Mouse (Mus musculus): Measurements from ENCODE around the gene Ep400. TPM values are rescaled to one million over a fixed set of nuclear protein-coding genes. Genes with fewer than 3 reads are reported as not detected.
"Not testable (repeated sequence)": the region's sequence is repeated elsewhere in the genome, so short reads cannot be mapped to it uniquely, and the experiment has no call there.

The Ep400 gene
- polyA plus RNA-seq, 1 experiment = 85.2 TPM

- TF ChIP-seq CTCF (IDR thresholded peaks at IDR 0.05; ENCODE audit: extremely low read depth, insufficient read depth, insufficient read length, insufficient replicate concordance) (no peak), POLR2A (IDR thresholded peaks at IDR 0.05; ENCODE audit: low read depth, low read length) (no peak)
- H3K27me3 ChIP-seq (ENCODE audit: control insufficient read depth, insufficient read depth, low read length) = no peaks in the 10 kb centered on the region
- peaks cover 15% of the 10 kb centered on the region for H3K36me3 ChIP-seq (ENCODE audit: control insufficient read depth, insufficient read depth, low read length)
- peaks cover 10% of the 10 kb centered on the region; the same call in 1 of the 2 replicates for H3K4me1 ChIP-seq (ENCODE audit: control insufficient read depth, insufficient read depth, insufficient read length)
- 22% methylated on average over 15 of the region's 15 CpGs for WGBS
- no peak for DNase-seq (ENCODE audit: low read depth in 1 of 2, low spot score in 2 of 2)
- no peak overlapping the region for H3K27ac ChIP-seq (ENCODE audit: insufficient read depth, low read length)
- H3K4me3 ChIP-seq (ENCODE audit: extremely low read depth, insufficient read depth, insufficient read length) = peak overlapping the region; percentile 84
Measured at GRCm38 (mm10) chr5:110779276-110779997, 8.9 kb upstream of the Ep400 start.

GRCm38 (mm10) chr5:110778263-110778662, 7.7 kb upstream of the Ep400 start:
- Histone ChIP-seq H3K27me3 (ENCODE audit: control insufficient read depth, insufficient read depth, low read length) (no peaks in the 10 kb centered on the region), H3K4me1 (ENCODE audit: control insufficient read depth, insufficient read depth, insufficient read length) (peaks cover 10% of the 10 kb centered on the region; the same call in 1 of the 2 replicates), H3K27ac (ENCODE audit: insufficient read depth, low read length) (no peak overlapping the region), H3K36me3 (ENCODE audit: control insufficient read depth, insufficient read depth, low read length) (peaks cover 22% of the 10 kb centered on the region), H3K4me3 (ENCODE audit: extremely low read depth, insufficient read depth, insufficient read length) (no peak overlapping the region)
- 94% methylated on average over 12 of the region's 12 CpGs for whole genome bisulfite sequencing
- no peak for TF ChIP-seq POLR2A (IDR thresholded peaks at IDR 0.05; ENCODE audit: low read depth, low read length)
- TF ChIP-seq CTCF (IDR thresholded peaks at IDR 0.05; ENCODE audit: extremely low read depth, insufficient read depth, insufficient read length, insufficient replicate concordance) = no peak
- DNase-seq (ENCODE audit: low read depth in 1 of 2, low spot score in 2 of 2) = no peak

- WGBS = 83% methylated on average over 2 of the region's 2 CpGs
- Histone ChIP-seq H3K4me3 (ENCODE audit: extremely low read depth, insufficient read depth, insufficient read length) (no peak overlapping the region), H3K4me1 (ENCODE audit: control insufficient read depth, insufficient read depth, insufficient read length) (peaks cover 8% of the 10 kb centered on the region; the same call in 1 of the 2 replicates), H3K27me3 (ENCODE audit: control insufficient read depth, insufficient read depth, low read length) (no peaks in the 10 kb centered on the region), H3K27ac (ENCODE audit: insufficient read depth, low read length) (no peak overlapping the region), H3K36me3 (ENCODE audit: control insufficient read depth, insufficient read depth, low read length) (peaks cover 22% of the 10 kb centered on the region)
- no peak for TF ChIP-seq POLR2A (IDR thresholded peaks at IDR 0.05; ENCODE audit: low read depth, low read length)
- no peak for TF ChIP-seq CTCF (IDR thresholded peaks at IDR 0.05; ENCODE audit: extremely low read depth, insufficient read depth, insufficient read length, insufficient replicate concordance)
- no peak for DNase-seq (ENCODE audit: low read depth in 1 of 2, low spot score in 2 of 2)
Measured at GRCm38 (mm10) chr5:110776141-110776540, 5.6 kb upstream of the Ep400 start.

- Histone ChIP-seq H3K4me1 (ENCODE audit: control insufficient read depth, insufficient read depth, insufficient read length) (peaks cover 1% of the 10 kb centered on the region; the same call in 1 of the 2 replicates), H3K27me3 (ENCODE audit: control insufficient read depth, insufficient read depth, low read length) (no peaks in the 10 kb centered on the region), H3K4me3 (ENCODE audit: extremely low read depth, insufficient read depth, insufficient read length) (no peak overlapping the region), H3K36me3 (ENCODE audit: control insufficient read depth, insufficient read depth, low read length) (peaks cover 22% of the 10 kb centered on the region), H3K27ac (ENCODE audit: insufficient read depth, low read length) (no peak overlapping the region)
- no peak for DNase-seq (ENCODE audit: low read depth in 1 of 2, low spot score in 2 of 2)
- WGBS = 94% methylated on average over 11 of the region's 11 CpGs
- TF ChIP-seq CTCF (IDR thresholded peaks at IDR 0.05; ENCODE audit: extremely low read depth, insufficient read depth, insufficient read length, insufficient replicate concordance) (no peak), POLR2A (IDR thresholded peaks at IDR 0.05; ENCODE audit: low read depth, low read length) (no peak)
Measured at GRCm38 (mm10) chr5:110774511-110774910, 4.0 kb upstream of the Ep400 start.

- H3K27ac ChIP-seq (ENCODE audit: insufficient read depth, low read length) = not testable (repeated sequence)
Measured at GRCm38 (mm10) chr5:110772945-110773344, 2.4 kb upstream of the Ep400 start.

GRCm38 (mm10) chr5:110770031-110770445, 479 bp downstream of the Ep400 start:
- TF ChIP-seq POLR2A (IDR thresholded peaks at IDR 0.05; ENCODE audit: low read depth, low read length) = no peak
- no peak for TF ChIP-seq CTCF (IDR thresholded peaks at IDR 0.05; ENCODE audit: extremely low read depth, insufficient read depth, insufficient read length, insufficient replicate concordance)
- H3K27ac ChIP-seq (ENCODE audit: insufficient read depth, low read length) = peak overlapping the region; percentile 92
- no peaks in the 10 kb centered on the region for H3K27me3 ChIP-seq (ENCODE audit: control insufficient read depth, insufficient read depth, low read length)
- under 1% methylated on average over 58 of the region's 58 CpGs for WGBS
- H3K4me1 ChIP-seq (ENCODE audit: control insufficient read depth, insufficient read depth, insufficient read length) = peaks cover 6% of the 10 kb centered on the region; the same call in 1 of the 2 replicates
- peak overlapping the region; percentile 98 for H3K4me3 ChIP-seq (ENCODE audit: extremely low read depth, insufficient read depth, insufficient read length)
- peak; percentile 18 to 33 for DNase-seq (ENCODE audit: low read depth in 1 of 2, low spot score in 2 of 2)
- peaks cover 12% of the 10 kb centered on the region for H3K36me3 ChIP-seq (ENCODE audit: control insufficient read depth, insufficient read depth, low read length)

More at GRCm38 (mm10) chr5:110772945-110773344, 2.4 kb upstream of the Ep400 start:
- peaks cover 20% of the 10 kb centered on the region for H3K36me3 ChIP-seq (ENCODE audit: control insufficient read depth, insufficient read depth, low read length)
- not testable (repeated sequence) for H3K27me3 ChIP-seq (ENCODE audit: control insufficient read depth, insufficient read depth, low read length); DNase-seq (ENCODE audit: low read depth in 1 of 2, low spot score in 2 of 2); H3K4me3 ChIP-seq (ENCODE audit: extremely low read depth, insufficient read depth, insufficient read length); H3K4me1 ChIP-seq (ENCODE audit: control insufficient read depth, insufficient read depth, insufficient read length)
- WGBS = 89% methylated on average over 10 of the region's 10 CpGs

GRCm38 (mm10) chr5:110769272-110769671, 1.2 kb downstream of the Ep400 start:
- no peak for DNase-seq (ENCODE audit: low read depth in 1 of 2, low spot score in 2 of 2)
- peaks cover 6% of the 10 kb centered on the region; the same call in 1 of the 2 replicates for H3K4me1 ChIP-seq (ENCODE audit: control insufficient read depth, insufficient read depth, insufficient read length)
- peak overlapping the region; percentile 98; the same call in 1 of the 2 replicates for H3K4me3 ChIP-seq (ENCODE audit: extremely low read depth, insufficient read depth, insufficient read length)
- TF ChIP-seq CTCF (IDR thresholded peaks at IDR 0.05; ENCODE audit: extremely low read depth, insufficient read depth, insufficient read length, insufficient replicate concordance) (no peak), POLR2A (IDR thresholded peaks at IDR 0.05; ENCODE audit: low read depth, low read length) (no peak)
- H3K36me3 ChIP-seq (ENCODE audit: control insufficient read depth, insufficient read depth, low read length) = peaks cover 7% of the 10 kb centered on the region
- no peaks in the 10 kb centered on the region for H3K27me3 ChIP-seq (ENCODE audit: control insufficient read depth, insufficient read depth, low read length)
- 44% methylated on average over 4 of the region's 4 CpGs for WGBS
- no peak overlapping the region for H3K27ac ChIP-seq (ENCODE audit: insufficient read depth, low read length)
